Mouse (Mus musculus): Measurements from ENCODE around the gene Wbp11. TPM values are rescaled to one million over a fixed set of nuclear protein-coding genes. Genes with fewer than 3 reads are reported as not detected.
A peak's percentile ranks its signal among the peaks of the same experiment; 100 is the strongest.

Gene Wbp11
- polyA plus RNA-seq (2014; fragmentation: Nextera tagmentation; extraction: Ambion mirVana) = 74.7 and 77.5 TPM in 2 replicates

DNA sequence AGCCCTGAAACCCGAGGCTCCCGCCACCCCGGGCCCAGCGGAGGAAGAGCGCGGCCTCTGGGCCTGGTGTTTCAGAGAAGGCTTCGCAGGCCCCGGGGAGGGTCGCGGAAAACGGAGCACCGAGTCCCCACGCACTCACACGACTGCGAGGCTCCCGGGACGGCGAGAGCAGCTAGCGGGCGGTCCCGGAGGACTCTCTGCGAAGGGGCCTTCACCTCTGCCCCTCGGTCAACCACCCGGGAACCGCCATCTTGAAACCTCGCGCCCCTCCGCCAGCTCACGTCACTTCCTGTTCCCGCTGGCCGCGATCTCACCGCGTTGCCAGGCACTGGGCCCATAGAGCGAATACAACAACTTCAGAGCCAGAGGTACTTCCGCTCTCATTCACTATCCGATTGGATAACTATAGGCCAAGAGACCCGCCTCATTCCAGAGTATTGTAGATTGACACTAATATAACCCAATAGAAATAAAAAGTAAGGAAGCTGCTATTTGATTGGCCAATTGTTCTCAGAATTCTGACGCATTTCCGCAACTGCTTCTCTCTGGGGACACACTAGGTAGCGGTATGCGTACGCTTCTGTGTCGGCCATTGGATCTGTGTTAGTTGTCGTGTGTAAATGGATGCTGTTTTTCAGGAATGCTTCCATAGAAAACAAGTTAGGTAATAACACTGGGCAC, at the start of gene Wbp11:
TSS of gene Wbp11 (minus strand) at position 353 of the 681 bp plus-strand sequence.
- peak; percentile 100 for ATAC-seq (ENCODE audit: low FRiP score)

DNA sequence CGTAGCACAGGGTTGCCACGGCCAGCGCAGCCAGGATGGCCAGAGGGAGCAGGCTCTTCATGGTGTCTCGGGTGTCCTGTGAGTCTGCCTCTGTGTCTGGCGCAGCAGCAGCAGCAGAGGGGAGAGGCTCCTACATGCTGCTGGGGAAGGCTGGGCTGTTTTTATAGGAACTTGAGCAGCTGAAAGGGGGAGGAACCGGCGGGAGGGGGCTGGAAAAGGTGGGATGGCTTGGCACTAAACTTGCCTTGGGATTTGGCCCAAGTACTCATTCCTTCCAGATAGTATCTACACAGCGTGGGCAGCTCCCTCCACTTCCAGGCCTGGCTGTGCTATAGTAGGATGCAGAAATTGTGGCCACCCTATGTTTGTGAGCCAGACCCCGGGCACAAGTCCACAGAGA, 47.6 kb upstream of the Wbp11 start, which contains the start of gene Mgp:
TSS of gene Mgp (minus strand) at position 154 of the 400 bp plus-strand sequence.
- ATAC-seq (ENCODE audit: low FRiP score) (no peak), DNase-seq (ENCODE audit: low spot score) (no peak)
- no peak within 1 kb of the TSS for H3K4me2 ChIP-seq (replicated peaks)
- H3K27me3 ChIP-seq (ENCODE audit: control insufficient read depth, insufficient read depth, low read length) = no peaks in the 10 kb centered on the region
- H3K27ac ChIP-seq = no peak within 1 kb of the TSS
- H3K4me3 ChIP-seq (replicated peaks; ENCODE audit: low read length) = no peak within 1 kb of the TSS
- H3K4me1 ChIP-seq (replicated peaks; ENCODE audit: control insufficient read depth, insufficient read depth, low read length) = peaks cover 4% of the 10 kb centered on the region; the same call in 1 of the 2 replicates
- no peak within 1 kb of the TSS for H3K9ac ChIP-seq
- no peaks in the 10 kb centered on the region for H3K36me3 ChIP-seq (replicated peaks; ENCODE audit: control insufficient read depth, insufficient read depth)
- WGBS = 58% methylated on average over 9 of the region's 9 CpGs
- H3K9me3 ChIP-seq (ENCODE audit: control insufficient read depth, low read length) = no peaks in the 10 kb centered on the region

More for the DNA sequence above, at the start of gene Wbp11:
- peak; percentile 97 for DNase-seq (ENCODE audit: low spot score)
- H3K4me3 ChIP-seq (replicated peaks; ENCODE audit: low read length) = peak within 1 kb of the TSS; percentile 99
- under 1% methylated on average over 42 of the region's 45 CpGs for WGBS
- H3K9me3 ChIP-seq (ENCODE audit: control insufficient read depth, low read length) = no peaks in the 10 kb centered on the region
- peaks cover 9% of the 10 kb centered on the region; the same call in 1 of the 2 replicates for H3K27me3 ChIP-seq (ENCODE audit: control insufficient read depth, insufficient read depth, low read length)
- peaks cover 9% of the 10 kb centered on the region for H3K4me1 ChIP-seq (replicated peaks; ENCODE audit: control insufficient read depth, insufficient read depth, low read length)
- H3K9ac ChIP-seq = peak within 1 kb of the TSS; percentile 96
- peaks cover 25% of the 10 kb centered on the region for H3K36me3 ChIP-seq (replicated peaks; ENCODE audit: control insufficient read depth, insufficient read depth)
- H3K27ac ChIP-seq = peak within 1 kb of the TSS; percentile 91
- peak within 1 kb of the TSS; percentile 88 for H3K4me2 ChIP-seq (replicated peaks)

DNA sequence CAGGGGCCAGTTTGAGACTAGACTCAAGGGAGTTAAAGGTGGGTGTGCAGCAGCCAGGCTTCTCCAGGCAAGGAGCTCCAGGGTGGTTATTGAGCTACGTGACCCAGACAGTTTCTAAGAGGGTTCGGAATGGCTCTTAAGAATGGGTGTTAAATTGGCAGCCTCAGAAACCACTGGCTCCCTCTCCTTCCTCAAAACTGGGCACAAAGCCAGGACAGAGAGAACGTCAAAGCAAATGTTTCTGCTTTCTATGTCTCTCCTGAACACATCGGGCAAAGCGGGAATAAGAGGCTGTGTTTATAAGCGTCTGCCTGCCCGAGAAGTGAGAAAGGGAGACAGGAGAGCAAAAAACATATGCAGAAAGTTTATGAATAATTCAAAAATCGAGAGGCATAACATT, 46.6 kb upstream of the Wbp11 start:
- Histone ChIP-seq H3K9ac (no peak overlapping the region), H3K27ac (no peak overlapping the region), H3K4me2 (replicated peaks) (no peak overlapping the region), H3K4me1 (replicated peaks; ENCODE audit: control insufficient read depth, insufficient read depth, low read length) (peaks cover 4% of the 10 kb centered on the region; the same call in 1 of the 2 replicates), H3K9me3 (ENCODE audit: control insufficient read depth, low read length) (no peaks in the 10 kb centered on the region), H3K36me3 (replicated peaks; ENCODE audit: control insufficient read depth, insufficient read depth) (no peaks in the 10 kb centered on the region), H3K27me3 (ENCODE audit: control insufficient read depth, insufficient read depth, low read length) (no peaks in the 10 kb centered on the region), H3K4me3 (replicated peaks; ENCODE audit: low read length) (no peak overlapping the region)
- 43% methylated on average over 8 of the region's 8 CpGs for WGBS
- ATAC-seq (ENCODE audit: low FRiP score) (no peak), DNase-seq (ENCODE audit: low spot score) (no peak)

DNA sequence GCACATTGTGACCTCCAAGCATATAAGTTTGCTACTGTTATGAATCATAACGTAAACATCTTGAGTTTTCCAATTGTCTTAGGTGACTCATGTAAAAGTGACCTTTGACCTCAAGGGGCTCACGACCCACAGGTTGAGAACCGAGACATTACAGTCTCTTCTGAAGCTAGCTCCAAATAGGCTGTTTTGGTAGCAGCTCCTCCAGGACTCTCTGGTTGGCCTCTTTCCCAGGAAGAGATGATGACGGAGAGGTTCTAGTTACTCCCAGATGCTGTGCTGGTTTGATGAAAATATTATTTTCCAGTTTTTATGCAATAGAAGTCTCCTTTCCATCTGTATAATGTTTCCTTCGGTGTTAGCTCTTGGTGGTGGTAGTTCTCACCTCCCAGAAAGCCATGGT, 40.9 kb upstream of the Wbp11 start:
- ATAC-seq (ENCODE audit: low FRiP score) (no peak), DNase-seq (ENCODE audit: low spot score) (no peak)
- Histone ChIP-seq H3K9ac (no peak overlapping the region), H3K36me3 (replicated peaks; ENCODE audit: control insufficient read depth, insufficient read depth) (no peaks in the 10 kb centered on the region), H3K27me3 (ENCODE audit: control insufficient read depth, insufficient read depth, low read length) (no peaks in the 10 kb centered on the region), H3K27ac (no peak overlapping the region), H3K4me1 (replicated peaks; ENCODE audit: control insufficient read depth, insufficient read depth, low read length) (no peaks in the 10 kb centered on the region), H3K9me3 (ENCODE audit: control insufficient read depth, low read length) (no peaks in the 10 kb centered on the region), H3K4me2 (replicated peaks) (no peak overlapping the region), H3K4me3 (replicated peaks; ENCODE audit: low read length) (no peak overlapping the region)
- WGBS = 87% methylated on average over 5 of the region's 5 CpGs

DNA sequence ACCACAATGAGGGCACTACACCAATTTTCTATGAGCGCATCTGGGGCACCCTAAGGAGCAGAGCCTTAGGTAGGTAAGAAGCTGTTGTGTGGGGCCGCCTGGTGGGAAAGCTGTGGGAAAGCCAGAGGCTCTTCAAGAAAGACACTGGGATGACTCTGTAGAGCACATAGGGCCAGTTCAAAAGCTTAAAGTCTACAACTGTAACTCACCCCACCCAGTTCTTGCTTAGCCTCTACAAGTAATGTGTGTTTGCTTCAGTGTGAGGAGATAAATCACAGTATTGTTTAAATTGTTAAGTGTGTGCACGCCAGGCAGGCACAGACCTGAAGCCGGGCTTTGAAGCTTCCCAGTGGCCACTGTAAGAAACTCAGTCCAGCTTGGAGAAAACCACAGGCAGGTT, 38.1 kb upstream of the Wbp11 start:
- Histone ChIP-seq H3K4me1 (replicated peaks; ENCODE audit: control insufficient read depth, insufficient read depth, low read length) (no peaks in the 10 kb centered on the region), H3K27me3 (ENCODE audit: control insufficient read depth, insufficient read depth, low read length) (no peaks in the 10 kb centered on the region), H3K4me3 (replicated peaks; ENCODE audit: low read length) (no peak overlapping the region), H3K36me3 (replicated peaks; ENCODE audit: control insufficient read depth, insufficient read depth) (no peaks in the 10 kb centered on the region), H3K27ac (no peak overlapping the region), H3K9me3 (ENCODE audit: control insufficient read depth, low read length) (no peaks in the 10 kb centered on the region), H3K9ac (no peak overlapping the region), H3K4me2 (replicated peaks) (no peak overlapping the region)
- no peak for ATAC-seq (ENCODE audit: low FRiP score)
- 92% methylated on average over 4 of the region's 4 CpGs for WGBS
- DNase-seq (ENCODE audit: low spot score) = no peak

DNA sequence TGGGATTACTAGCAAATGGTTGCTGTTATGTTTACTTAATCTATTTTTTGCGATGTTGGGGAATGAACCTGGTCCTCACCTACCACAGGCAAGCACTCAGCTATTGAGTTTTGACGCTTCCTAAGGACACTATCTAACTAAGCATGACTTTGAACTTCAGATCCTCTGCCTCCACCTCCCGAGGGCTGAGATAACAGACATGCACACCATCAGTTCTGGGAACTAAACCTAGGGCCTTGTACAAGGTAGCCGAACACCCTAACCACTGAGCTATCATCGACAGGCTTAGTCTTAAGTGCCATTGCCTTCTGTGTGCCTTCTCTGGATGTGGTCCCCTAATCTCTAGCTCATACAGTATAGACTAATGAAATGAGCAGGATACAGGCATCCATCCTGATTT, 37.3 kb upstream of the Wbp11 start:
- no peaks in the 10 kb centered on the region for H3K27me3 ChIP-seq (ENCODE audit: control insufficient read depth, insufficient read depth, low read length)
- no peak for ATAC-seq (ENCODE audit: low FRiP score)
- H3K9ac ChIP-seq = no peak overlapping the region
- DNase-seq (ENCODE audit: low spot score) = no peak
- H3K36me3 ChIP-seq (replicated peaks; ENCODE audit: control insufficient read depth, insufficient read depth) = no peaks in the 10 kb centered on the region
- H3K4me1 ChIP-seq (replicated peaks; ENCODE audit: control insufficient read depth, insufficient read depth, low read length) = no peaks in the 10 kb centered on the region
- no peak overlapping the region for H3K4me3 ChIP-seq (replicated peaks; ENCODE audit: low read length)
- no peaks in the 10 kb centered on the region for H3K9me3 ChIP-seq (ENCODE audit: control insufficient read depth, low read length)
- no peak overlapping the region for H3K4me2 ChIP-seq (replicated peaks)
- no peak overlapping the region for H3K27ac ChIP-seq
- WGBS = 93% methylated on average over 5 of the region's 5 CpGs

DNA sequence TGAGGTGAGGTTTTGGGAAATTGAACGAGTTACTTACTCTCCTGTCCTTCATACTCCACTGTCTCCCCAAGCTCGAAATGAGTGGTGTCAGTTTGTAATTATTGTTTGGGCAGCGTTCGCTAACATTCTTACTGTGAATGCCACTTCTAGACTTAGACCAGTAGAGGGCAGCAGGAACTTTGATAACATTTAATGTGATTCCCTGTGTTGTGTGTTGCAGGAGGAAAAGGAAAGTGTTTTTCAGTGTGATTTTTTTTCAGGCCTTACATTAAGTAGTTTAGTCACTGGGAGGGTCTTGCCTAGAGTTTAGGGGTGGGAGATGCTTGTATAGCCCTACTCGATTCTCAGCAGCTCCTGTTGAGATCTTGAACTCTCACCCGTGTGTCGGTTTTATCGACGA, 33.0 kb upstream of the Wbp11 start:
- 50% methylated on average over 9 of the region's 9 CpGs for WGBS
- Histone ChIP-seq H3K4me1 (replicated peaks; ENCODE audit: control insufficient read depth, insufficient read depth, low read length) (no peaks in the 10 kb centered on the region), H3K36me3 (replicated peaks; ENCODE audit: control insufficient read depth, insufficient read depth) (no peaks in the 10 kb centered on the region), H3K4me3 (replicated peaks; ENCODE audit: low read length) (no peak overlapping the region), H3K4me2 (replicated peaks) (no peak overlapping the region), H3K27me3 (ENCODE audit: control insufficient read depth, insufficient read depth, low read length) (no peaks in the 10 kb centered on the region), H3K9ac (no peak overlapping the region), H3K9me3 (ENCODE audit: control insufficient read depth, low read length) (no peaks in the 10 kb centered on the region), H3K27ac (no peak overlapping the region)
- ATAC-seq (ENCODE audit: low FRiP score) = peak; percentile 60; the same call in 1 of the 2 replicates
- peak; percentile 87 for DNase-seq (ENCODE audit: low spot score)

DNA sequence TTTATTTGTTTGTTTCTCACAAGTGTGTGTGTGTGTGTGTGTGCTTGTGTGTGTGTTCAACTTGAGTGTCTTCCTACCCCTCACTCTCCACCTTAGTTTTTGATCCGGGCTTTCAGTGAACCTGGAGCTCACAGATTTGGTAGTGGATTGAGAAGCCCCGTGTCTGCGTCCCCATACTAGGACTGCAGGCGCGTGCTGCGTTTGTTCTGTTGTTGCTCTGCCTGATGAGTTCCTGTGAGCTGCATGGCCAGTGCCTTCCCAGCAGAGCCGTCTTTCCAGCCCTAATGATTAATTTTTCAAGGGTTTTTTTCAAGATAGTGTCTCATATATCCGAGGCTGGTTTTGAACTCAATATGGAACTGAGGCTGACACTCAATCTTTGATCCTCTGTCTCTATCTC, 30.4 kb upstream of the Wbp11 start:
- WGBS = 82% methylated on average over 8 of the region's 8 CpGs

DNA sequence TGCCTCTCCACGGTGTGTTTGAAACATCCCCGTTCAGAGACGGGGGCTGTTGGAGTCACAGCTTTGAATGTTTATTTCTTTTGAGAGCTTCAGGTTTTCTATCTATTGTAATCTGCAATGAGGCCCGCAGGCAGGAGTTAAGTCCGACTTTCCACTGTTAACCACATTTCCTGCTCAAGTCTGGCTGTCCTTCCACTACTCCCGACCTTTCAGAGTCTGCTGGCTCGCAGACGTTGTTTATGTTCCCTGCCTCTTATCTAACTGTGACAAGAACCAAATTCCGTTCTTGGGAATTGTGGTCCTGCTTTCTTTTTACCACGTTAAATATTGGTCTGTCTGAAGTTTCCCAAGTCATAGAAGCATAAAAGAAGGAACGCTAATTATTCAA, 29.8 kb upstream of the Wbp11 start:
- Histone ChIP-seq H3K27ac (no peak overlapping the region), H3K4me2 (replicated peaks) (no peak overlapping the region), H3K27me3 (ENCODE audit: control insufficient read depth, insufficient read depth, low read length) (no peaks in the 10 kb centered on the region), H3K4me1 (replicated peaks; ENCODE audit: control insufficient read depth, insufficient read depth, low read length) (no peaks in the 10 kb centered on the region), H3K4me3 (replicated peaks; ENCODE audit: low read length) (no peak overlapping the region), H3K9ac (no peak overlapping the region), H3K9me3 (ENCODE audit: control insufficient read depth, low read length) (no peaks in the 10 kb centered on the region), H3K36me3 (replicated peaks; ENCODE audit: control insufficient read depth, insufficient read depth) (no peaks in the 10 kb centered on the region)
- 70% methylated on average over 11 of the region's 11 CpGs for WGBS
- no peak for ATAC-seq (ENCODE audit: low FRiP score)
- DNase-seq (ENCODE audit: low spot score) = no peak

More for the DNA sequence above, 30.4 kb upstream of the Wbp11 start:
- Histone ChIP-seq H3K4me2 (replicated peaks) (no peak overlapping the region), H3K27me3 (ENCODE audit: control insufficient read depth, insufficient read depth, low read length) (no peaks in the 10 kb centered on the region), H3K36me3 (replicated peaks; ENCODE audit: control insufficient read depth, insufficient read depth) (no peaks in the 10 kb centered on the region), H3K9ac (no peak overlapping the region), H3K27ac (no peak overlapping the region), H3K9me3 (ENCODE audit: control insufficient read depth, low read length) (no peaks in the 10 kb centered on the region), H3K4me1 (replicated peaks; ENCODE audit: control insufficient read depth, insufficient read depth, low read length) (no peaks in the 10 kb centered on the region), H3K4me3 (replicated peaks; ENCODE audit: low read length) (no peak overlapping the region)
- DNase-seq (ENCODE audit: low spot score) = no peak
- no peak for ATAC-seq (ENCODE audit: low FRiP score)

Data from hindbrain, embryonic 14.5 days (tissue).